Mouse (Mus musculus) spleen, embryonic (tissue): ENCODE data around the gene Ldah.

Experiments used
- CTCF ChIA-PET: fragments of 350-600 bp; sonication (Branson Sonifier 250); formaldehyde crosslinking; loops from one replicate; lab custom pipeline; 2022; lab: Charles Lee

Ldah gene

DNA sequence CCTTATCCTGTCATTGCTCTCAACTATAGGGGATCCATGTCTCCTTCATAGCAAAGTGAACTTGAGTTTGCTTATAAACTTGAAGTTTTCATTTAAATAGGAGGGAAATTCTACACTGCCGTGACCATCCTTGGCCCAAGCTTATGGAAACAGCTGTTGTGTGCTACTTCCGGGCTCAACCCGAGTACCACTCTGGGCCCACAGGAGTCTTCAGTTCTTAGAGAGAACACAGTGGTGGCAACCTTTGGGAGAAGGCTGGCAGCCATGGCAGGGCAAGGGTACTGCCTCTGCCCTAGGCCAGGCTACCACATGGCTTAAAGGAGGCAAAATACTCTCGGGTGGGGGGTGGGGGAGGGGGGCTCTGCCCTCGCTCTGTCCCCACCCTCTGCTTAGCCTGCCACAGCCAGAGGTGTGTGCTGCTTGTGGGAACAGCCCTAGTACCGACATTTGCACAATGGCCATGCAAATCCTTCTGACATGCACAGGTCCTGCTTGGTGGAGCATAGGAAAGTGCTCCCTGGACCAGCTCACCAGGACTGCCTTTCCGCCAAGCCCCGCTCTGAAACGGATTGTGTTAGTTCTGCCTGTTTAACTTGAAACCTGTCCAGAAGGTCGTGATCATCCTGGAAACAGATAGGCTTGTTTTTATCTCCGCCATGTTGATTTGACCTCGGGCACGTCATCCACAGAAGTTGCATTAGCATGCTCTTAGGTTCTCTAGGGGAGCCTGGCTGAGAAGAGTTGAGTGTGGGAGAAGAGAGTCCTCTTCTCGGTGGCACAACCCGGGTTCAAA lies 73.5 kb downstream of the Ldah start:
- CTCF ChIA-PET: no interaction called here

DNA sequence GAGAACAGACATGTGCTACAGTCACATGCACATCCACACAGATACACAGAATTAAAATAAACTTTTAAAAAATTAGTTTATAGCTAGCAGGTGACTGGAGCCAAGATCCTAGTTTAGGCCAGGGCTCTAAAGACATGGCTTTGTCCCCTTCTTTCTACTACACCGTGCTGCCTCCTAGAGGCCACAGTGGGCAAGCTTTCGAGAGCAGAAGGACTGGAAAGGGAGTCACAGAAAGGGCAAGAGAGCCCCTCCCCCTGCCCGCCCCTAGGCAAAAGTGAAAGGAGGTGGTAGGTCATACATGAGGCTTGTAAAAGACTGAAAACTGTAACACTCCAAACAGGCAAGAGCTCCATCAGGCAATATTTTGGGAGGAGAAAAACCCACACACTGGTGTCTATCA lies 80.1 kb downstream of the Ldah start:
- CTCF ChIA-PET: interaction anchor here (0.5 kb wide), 1 partner anchor 81 kb away, joined by 3 read pairs; no protein-coding TSS in a partner anchor

DNA sequence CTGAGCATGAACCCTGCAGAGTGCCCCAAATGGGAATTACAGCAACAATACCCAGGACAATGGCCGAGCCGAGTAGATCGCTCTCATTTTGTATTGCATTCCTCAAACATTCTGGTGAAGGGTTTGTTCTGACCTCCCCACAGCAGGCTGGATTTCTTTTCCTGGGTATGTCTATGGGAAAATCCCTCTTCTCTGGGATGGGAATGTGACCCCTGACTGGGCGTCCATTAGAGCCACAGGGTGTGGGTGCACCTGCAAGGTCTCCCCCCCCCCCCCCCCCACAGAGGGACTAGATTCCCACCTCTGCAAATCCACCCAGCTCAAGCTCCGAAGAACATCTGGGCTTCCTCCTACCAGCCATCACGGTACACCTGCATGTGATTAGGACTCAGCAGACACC lies 81.2 kb downstream of the Ldah start:
- CTCF ChIA-PET: no interaction called here

DNA sequence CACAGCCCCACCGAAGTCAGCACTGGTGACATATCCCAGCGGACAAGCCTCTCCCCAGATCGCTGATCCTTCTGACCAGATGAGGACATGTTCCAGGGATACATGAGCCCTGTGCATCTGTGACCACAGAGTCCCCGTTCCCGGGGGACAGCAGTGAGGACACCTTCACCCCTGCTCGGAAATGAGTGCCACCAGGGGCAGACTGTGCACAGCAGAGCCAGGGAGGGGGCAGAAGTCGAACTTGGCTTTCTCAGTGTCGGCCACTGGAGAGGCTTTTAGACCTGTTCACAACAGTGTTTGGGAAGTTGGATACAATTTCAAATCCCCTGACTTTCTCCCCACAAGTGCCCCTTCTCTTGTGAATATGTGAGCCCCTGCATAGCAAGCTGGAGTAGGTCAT lies 81.6 kb downstream of the Ldah start:
- CTCF ChIA-PET: no interaction called here

DNA sequence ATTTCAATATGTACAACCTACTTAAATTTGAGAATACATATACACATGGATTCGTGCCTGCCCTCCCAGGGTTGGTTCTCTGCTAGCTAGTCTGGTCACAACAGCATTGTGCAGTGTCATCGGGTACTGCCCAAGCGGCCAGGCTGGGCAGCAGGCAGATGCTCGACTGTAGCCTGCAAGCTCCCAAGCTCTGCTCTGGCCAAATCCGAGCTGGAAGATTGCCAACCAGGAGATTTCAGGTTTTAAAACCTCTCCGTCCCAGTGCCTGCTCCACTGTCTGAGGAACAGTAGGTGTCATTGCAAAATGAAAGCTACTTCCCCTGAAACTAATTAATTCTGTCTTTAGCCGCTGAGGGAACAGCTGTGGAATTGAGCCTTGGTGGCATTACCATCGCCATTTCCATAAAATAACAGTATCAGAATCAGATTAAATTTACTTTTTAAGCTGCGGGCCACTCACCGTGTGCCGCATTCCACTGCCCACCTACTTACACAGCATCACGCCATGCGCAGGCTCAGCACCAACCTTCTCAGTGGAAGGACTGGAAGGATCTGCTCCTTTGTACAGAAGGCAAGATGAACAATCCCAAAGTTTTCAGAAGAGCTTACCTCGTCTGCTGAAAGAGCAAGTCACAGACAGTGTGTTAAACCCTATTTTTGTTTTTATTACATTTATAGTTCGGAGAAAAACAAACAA lies 83.4 kb downstream of the Ldah start:
- CTCF ChIA-PET: no interaction called here

DNA sequence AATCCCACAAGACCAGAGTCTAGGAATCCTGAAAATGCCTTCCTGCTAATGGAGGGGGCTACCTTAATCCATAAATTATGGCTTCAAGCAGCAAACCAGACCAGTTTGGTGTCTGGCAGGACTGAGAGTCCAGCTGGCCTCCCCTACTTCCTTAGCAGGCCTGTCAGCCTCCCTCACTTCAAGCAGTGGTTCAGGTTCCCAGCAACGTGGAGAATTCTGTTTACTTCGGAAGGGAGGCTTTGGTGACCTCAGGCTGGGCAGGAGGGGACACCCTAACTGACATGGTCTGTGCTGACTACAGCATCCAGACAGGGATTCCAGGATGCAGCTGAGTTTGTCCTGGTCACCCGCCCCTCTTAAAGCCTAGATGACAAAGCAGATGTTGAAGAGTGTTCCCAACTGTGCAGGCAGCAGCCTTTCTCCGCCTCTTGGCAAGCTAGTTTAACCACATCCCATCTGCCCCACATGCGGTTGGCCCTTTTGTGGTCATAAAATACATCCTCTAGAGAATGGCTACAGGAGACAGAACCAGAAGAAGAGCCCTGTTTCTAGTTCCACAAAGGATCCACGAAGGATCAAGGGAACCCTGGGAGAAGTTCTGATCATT lies 87.5 kb downstream of the Ldah start:
- CTCF ChIA-PET: no interaction called here

DNA sequence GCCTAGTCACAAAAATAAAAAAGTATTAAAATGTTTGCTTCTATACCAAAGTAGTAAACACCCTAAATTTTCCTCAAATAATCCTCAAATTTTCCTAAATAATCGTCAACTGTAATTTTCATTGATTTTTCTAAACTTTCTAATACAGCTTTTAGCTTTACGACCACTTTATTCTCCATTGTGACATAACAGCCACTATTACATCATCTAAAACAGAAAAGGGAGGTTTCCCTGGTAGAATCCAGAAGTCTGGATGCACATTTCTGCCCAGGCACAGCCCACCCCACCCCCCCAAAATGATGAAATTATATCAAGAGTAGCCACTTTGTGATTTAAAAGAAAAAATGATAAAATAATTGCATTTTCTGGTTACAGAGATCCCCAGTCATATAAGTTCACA lies 88.2 kb downstream of the Ldah start:
- CTCF ChIA-PET: no interaction called here

DNA sequence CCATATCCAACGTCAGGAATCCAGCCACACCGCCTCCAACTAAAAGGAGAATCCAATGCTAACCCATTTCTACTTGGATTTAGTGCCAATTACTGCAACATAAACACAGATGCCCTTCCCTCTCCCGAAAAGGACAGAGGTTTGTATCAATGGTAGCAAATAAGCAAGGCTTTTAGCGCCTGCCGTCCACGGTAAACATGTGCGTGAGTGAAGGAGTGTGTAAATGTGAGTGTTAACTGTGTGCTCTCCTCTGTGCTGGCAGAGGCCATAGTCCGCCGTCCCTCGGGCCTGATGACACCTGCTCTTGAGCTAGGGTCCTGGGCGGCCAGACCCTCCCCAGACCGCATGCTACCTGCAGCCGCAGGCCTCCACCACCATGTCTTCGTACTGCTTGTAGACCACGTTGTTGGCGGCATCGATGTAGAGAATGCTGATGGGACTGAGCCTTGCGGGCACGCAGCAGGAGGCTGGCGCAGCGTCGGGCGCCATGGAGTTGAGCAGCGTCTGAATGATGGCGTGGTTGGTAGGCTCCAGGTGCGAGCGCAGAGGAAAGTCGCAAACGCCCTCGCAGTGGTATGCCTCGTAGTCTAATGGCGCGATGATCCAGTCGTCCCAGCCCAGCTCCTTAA lies 89.8 kb downstream of the Ldah start:
- CTCF ChIA-PET: no interaction called here

DNA sequence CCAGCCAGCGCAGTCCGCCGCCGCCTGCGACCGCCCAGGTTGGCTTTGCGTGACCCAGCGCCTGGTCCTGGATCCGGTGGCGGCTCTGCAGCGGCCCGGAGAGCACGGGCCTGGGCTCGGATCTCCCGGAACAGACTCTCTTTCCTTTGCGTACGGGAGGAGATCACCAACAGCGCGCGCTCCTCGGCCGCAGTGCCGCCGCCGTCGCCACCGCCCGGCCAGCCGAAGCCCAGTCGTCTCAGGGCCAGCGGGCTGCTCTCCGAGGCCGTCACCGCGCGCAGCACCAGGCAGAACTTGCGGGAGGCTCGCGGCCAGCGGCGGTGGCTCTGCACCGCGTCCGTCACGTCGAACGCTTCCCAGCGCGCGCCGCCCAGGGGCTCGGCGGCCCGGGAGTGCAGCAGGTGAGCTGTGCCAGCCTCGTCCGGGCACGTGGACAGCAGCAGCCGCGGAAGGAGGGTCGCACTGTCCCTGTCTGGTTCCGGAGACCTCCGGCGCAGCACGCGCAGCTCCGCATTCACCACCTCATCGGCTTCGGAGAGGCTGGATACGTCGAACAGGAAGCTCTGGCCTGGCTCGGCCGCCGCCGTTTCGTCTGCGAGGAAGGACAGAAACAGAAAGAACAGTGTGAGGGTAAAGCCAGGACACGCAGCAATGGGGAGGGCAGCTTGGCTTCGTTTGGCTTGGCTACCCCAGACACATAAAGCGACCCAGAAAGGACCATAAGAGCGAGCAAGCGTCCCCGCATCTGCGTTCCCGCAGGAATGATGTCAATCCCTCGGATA lies 90.6 kb downstream of the Ldah start:
- CTCF ChIA-PET: no interaction called here

DNA sequence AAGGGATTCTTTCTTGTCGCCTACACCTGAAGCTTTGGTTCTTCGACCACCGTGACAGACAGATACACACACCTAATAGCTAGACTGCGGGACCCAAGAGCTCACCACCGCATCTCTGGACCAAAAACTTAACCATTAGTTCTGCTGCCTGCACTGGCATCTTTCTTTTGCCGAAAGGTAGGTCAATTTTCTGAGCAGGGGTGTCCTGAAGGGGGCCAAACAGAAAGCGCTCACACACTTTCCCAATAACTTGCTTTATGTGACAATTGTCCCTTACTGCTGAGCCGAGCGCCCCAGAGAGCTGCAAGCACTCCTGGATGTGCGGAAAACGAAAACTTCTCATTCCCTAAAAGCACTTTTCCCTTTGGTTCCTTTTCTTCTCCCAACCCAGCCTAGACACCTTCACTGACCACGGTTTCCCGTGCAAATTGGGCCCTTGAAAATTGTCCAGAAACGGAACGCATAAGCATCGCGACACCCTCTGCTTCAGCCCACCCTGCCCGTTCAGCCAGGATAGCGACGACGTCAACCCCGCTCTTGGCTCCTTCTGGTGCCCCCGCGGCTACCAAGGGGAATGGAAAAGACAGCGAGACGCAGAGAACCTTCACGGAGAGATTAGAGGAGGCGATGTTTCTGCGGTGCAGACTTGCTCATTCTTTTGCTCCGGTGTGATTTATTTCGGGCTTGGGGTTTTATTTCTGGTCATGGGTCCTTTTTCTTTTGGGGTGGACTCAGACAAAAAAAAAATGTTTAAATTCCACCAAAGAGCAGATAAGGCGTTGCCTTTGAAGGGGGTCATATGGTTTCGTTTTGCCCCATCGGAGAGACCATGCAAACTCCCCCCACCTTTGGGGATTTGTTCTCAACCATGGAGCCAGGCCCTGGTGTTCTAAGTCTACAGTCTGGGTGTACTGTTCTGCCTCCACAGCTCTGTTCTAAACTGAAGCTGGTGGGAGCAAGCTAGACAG lies 91.5 kb downstream of the Ldah start:
- CTCF ChIA-PET: no interaction called here

DNA sequence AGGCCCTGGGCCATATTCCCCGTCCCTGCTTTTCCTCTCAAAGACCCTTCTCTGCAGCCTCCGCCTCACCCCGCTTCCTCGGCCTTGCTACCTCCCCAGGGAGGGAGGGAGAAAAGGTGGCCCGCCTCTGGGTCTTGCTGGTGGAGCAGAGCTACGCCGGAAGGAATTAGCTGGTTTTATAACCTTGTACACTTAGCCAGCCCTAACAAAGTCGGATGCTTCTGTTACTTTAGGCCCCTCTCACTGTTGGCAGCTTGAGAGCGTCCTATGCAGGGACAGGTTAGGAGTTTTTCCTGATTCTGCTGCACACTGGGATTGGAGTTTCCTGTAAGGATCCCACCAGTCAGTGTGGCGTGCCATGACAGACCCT lies 92.2 kb downstream of the Ldah start:
- CTCF ChIA-PET: interaction anchor here (0.6 kb wide), 1 partner anchor 197 kb away, joined by 7 read pairs; no protein-coding TSS in a partner anchor

DNA sequence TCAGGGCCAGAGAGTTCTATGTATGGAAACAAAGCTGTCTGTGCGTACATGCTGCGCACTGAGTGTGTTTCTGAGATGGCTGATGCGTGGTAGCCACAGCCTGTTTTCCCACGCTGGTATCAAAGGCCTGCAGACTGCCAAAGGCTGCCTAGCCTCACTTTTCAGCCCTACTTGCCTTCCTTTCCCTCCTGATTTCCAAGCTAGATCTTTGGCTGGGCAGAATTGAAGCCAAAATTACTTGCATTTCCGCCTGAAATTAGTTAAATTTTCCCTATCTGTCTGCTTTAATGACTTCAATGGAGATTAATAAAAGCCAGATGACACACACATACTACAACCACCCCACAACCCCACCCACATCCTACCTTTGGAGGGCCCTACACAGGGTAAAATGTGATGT lies 92.6 kb downstream of the Ldah start:
- CTCF ChIA-PET: interaction anchor here (0.6 kb wide), 1 partner anchor 196 kb away, joined by 7 read pairs; no protein-coding TSS in a partner anchor

DNA sequence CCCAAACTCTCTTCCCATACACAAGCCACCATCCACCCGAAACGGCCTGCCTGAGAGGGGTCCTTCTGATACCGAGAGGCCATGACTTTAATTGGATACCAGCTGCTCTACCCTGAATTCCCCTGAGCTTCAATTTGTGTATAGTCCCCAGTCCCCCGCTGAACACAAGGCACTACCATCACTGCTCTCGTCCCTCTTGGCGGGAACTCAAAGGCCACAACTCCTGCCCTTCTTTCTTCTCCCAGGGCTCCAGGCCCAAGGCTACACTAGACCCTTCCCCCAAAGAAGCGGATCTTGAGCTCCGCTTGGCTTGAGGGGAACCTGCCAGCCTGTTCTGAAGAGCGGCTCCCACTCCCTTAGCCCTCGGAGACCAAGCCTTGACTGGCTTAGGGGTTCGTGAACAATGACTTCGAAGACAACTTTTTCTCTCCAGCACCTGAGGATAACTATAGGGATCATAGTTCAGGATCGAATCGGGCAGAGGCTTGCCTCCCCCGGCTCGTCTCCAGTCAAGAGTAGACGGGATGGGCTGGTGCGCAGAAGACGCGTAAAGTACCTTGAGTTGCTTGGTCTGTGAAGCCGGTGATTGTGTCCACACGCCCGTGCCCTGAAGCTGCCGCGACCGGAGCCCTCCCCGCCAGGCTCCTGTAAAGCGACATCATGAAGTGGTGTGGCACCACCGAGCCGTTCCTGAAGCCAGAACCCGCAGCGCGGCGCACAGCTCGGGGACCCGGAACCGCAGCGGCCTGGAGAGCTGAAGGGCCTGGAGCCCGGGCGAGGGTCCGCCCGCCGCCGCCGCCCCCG lies 93.3 kb downstream of the Ldah start:
- CTCF ChIA-PET: no interaction called here

DNA sequence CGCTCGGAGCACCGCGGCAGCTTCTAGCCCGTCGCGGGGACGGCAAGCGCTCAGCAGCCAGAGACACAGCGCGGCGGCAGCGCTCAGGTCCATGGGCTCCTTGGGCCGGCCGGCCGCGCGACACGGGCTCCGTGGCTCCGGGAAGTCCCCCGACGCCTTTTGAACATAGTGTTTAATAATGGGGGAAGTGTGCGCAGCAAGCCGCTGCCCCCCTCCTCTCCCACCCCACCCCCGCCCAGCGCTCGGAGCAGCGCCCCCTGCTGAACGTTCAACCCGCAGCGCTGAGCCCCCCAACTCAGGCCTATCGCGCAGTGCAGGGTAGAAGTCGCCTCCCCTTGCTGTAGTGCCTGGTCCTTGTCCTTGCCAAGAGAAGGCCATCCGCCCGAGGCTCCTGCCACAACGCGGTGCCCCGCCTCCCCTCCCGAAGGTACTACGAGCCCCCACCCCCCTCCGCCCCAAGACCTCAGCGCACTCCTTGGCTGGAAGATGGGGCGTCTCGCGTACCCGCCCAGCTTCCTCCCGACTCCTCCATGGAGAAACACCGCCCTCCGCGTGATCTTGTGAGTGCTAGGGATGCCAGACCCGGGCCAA lies 94.0 kb downstream of the Ldah start, which contains the start of gene Gdf7:
Gene Gdf7 (minus strand): TSS at position 114 of the 591 bp plus-strand sequence.
- CTCF ChIA-PET: no interaction called here

DNA sequence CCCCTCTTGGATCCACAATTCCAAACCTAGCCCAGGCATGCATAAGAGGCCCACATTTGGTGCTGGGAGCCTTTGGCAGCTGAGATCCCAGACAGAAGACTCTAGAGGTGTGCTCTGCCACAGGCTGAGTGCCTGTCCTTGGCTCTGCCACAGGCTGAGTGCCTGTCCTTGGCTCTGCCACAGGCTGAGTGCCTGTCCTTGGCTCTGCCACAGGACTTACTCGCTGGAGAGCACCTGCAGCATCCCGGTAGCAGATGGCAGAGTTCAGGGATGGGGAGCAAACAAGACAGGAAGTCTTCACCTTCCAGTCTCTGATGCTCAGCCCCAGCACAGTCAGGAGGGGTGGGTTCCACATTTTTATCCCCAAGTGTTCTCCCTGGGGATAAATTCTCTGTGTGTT lies 97.4 kb downstream of the Ldah start:
- CTCF ChIA-PET: interaction anchor here (0.6 kb wide), 1 partner anchor 69 kb away, joined by 5 read pairs; no protein-coding TSS in a partner anchor

DNA sequence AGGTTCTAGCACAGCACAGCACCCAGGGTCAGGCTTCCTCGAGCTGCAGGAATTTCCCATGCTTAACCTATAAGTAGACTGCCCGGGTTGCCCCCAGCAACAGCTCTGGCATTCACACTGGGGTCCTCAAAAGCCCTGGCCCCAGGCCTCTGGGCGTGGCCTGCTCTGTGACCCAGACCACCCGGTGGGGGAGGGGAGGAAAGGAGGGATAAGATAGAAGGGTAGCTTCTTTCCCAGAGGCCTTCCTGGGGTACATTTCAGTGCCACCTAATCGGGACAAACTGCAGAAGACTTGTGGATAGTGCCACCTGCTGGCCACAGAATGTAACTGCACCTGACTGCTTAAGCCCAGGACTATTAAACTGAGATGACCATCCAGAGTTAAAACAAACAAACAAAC lies 98.5 kb downstream of the Ldah start:
- CTCF ChIA-PET: no interaction called here

DNA sequence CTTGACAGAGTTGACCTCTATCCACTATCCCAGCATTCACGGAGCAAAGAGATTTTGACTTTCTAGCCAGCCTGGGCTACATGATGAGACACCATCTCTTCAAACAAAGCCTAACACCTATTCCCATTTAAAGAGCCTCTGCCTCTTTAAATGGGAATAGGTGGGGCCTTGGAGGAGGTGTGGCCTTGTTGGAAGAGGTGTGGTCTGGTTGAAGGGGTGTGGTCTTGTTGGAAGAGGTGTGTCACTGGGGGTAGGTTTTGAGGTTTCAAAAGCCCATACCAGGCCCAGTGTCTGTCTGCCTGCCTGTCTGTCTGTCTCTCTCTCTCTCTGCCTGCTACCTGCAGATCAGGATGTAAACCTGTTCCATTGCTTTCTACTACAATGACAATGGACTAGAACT lies 99.0 kb downstream of the Ldah start:
- CTCF ChIA-PET: no interaction called here

DNA sequence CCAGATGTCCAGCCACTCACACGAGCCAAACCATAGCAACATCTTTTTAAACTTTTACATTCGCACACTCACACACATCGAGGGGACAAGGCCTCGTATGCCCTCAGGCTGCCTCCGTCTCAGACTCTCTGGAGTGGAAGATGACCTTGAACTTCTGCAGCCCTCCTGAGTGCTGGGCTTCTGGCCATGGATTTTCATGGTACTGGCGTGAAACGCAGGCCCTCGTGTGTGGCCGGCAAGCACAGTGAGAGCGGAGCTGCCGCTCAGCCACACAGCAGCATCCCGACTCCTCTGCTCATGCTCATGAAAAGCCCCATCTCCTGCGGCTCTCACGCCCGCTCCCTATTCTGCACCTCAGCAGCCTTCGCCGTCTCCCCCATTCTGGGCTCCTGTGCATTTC lies 103.1 kb downstream of the Ldah start:
- CTCF ChIA-PET: no interaction called here

DNA sequence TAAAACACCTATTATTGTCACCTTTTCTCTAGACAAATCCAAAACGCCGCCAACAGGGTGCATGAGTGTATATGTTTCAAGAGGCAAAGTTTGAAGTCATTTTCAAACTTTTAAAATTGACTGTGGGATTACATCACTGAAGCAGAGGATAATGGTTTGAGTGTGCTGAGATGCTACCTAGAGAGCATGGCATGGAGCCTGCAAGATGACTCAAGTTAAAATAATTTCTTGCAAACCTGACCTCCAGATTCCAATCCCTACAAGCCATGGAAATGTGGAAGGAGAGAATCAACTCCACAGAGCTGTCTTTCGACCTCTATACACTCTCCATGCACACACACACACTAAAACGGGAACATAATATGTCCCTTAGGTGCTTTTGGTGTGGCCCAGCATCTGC lies 104.4 kb downstream of the Ldah start:
- CTCF ChIA-PET: interaction anchor here (0.6 kb wide), 1 partner anchor 623 kb away, joined by 3 read pairs; no protein-coding TSS in a partner anchor
